Mouse (Mus musculus): Measurements from ENCODE around the gene Dennd4b.

Gene Dennd4b

DNA sequence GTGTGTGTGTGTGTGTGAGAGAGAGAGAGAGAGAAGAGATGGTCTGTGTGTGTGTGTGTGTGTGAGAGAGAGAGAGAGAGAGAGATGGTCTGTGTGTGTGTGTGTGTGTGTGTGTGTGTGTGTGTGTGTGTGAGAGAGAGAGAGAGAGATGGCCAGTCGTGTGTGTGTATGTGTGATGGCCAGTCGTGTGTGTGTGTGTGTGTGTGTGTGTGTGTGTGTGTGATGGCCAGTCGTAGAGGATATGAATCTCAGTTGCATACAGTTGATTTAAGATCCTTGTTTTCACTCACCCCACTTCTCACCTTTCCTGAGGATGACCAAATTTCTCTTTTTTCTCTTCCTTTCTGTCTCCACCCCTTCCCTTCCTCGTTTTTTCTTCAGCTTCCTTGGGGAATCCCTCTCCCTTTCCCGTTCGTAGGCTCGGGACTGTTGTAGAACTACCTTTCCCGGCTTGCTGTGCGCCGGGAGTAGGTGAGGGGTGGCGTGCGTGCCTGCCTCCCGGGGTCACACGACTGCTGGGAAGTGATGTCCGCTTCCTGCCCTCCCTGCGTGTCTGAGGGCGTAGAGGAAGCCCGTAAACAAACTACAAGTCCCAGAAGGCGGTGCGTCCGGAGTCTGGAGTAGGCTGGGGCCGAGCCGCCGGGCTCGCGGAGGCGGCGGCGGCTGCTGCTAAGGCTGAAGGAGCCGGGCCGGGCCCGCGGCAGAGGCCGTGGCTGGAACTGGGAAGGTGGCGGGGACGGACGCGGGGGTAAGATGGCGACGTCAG lies 11.1 kb upstream of the Dennd4b start, which contains the start of gene Crtc2:
Gene Crtc2, plus strand, starts transcription at position 511 of the 766 bp plus-strand sequence.
- peak; percentile 94 to 97 for DNase-seq

- DNase-seq = no peak
These were observed 10.4 kb upstream of the Dennd4b start for GRCm38 (mm10) chr3:90254419-90255193.

DNA sequence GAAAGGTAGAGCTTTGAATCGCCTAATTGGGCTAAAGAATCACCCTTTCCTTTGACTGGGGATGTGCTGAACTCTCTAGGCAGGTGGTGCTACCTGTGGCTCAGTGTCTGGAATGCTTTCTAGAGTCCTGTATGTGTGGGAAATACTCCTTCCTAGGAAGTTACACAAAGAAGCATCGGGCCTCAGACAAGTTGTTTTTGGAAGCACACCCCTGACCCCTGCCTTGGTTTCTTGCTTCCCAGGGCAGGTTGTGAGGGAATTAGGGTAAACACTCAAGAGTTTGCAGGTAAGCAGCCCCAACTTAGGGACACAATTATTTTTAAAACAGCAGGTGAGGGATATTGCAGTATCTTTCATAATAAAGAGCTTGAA lies 9.8 kb upstream of the Dennd4b start:
- no peak for DNase-seq

- DNase-seq = no peak
These were observed 9.1 kb upstream of the Dennd4b start for GRCm38 (mm10) chr3:90255784-90256353.

DNA sequence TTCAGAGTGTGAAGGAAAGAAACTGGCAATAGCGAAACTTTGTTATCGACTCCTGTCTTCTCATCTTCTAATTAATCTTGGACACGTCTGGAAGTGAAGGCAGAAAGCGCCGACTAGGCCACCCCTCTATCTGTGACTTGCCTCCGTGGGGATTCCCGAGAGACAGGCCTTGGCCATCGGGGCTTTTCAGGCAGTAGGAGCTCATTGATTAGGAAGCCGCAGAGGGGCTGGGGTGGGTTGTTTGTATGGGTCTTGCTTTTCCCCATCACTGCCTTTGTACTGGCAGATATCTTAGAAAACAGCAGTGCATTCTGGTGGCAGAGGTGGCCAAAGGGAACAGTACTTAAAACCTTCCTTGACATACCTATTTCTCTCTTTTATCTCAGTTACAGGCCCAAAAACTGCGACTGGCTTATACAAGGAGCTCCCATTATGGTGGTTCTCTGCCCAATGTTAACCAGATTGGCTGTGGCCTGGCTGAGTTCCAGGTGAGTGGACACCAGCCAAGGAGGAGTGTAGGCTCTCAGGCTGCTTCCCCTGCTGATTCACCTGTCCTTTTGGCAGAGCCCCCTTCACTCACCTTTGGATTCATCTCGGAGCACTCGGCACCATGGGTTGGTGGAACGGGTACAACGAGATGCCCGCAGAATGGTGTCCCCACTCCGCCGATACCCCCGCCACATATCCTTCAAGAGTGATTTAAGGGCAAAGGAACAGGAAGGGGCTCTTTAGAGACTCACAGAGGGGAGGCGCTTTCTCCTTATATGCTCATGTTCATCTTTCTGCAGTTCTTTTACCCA lies 8.1 kb upstream of the Dennd4b start:
- DNase-seq = no peak

DNA sequence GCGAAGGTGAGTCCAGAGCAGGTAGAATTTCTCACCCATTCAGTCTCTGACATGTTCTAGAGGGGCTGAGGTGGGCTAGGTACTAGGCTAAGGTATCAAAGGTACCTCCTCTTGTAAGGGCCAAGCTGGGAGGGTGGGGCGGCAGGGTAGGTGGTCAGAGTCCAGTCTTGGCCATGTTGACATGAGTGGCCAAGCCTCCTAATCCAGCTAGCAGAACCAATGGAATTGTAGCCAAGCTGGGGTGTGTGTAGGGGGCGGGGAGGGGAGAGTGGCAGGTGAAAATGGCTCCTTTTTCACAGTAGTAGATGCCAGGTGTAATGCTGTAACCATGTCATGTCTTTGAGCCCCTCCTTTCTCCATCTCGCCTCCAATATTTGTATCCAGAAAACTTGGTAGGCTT lies 6.5 kb upstream of the Dennd4b start:
- DNase-seq = no peak

- DNase-seq = no peak
These were observed 1.7 kb upstream of the Dennd4b start for GRCm38 (mm10) chr3:90263121-90263771.

DNA sequence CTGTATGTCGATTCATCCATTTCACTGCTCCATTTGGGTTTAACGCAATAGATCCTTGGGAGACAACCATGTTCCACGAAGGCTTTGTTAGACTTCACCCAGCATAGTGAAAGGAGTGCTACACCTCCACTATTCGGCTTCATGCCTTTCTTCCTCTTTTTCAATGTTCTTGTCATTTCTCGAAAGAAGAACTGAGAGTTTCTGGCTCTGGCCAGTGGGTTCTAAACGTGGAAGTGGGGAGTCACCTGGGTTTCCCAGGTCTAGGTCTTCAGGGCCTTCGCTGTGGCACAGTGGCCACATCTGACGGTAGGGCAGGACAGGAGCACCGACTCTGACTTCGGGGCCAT lies 325 bp upstream of the Dennd4b start:
- DNase-seq = no peak

DNA sequence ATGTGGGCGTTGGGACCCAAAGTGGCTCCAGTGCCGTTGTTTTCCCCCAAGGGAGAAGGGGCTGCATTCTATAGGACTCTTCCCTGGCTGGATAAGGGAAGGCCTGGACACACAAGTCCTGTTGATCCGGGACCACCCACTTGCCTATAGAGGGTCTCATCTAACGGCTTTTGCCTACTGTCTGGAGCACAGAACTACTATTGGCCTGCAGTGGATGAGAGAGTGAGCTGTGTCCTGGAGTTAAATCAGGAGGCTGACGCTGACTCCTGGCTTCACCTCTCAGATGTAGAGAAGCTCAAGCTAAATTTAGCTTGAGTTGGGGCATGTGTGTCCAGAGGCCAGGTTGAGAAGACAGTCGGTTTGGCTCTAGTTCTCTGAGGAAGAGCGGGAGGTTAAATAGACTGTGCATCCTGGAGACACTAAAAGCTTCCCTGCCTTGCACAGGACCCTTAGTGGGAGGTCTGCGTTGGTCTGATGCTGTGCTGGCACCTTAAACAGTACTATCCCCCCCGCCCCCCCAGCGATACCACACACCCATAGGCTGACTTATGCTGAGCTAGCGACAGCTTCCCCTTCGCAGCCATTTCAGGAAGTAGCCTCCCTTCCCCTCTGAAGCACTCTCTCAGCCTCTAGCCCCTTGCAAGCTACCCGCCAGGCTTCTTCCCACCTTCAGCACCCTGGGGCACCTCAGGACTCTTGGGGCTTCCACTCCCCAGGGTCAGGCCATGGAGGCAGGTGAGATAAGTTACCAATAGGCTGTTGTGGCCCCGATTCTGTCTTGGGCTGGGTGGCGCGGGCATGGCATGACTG lies 1.2 kb downstream of the Dennd4b start:
- DNase-seq = peak in 1 of 2 experiments; percentile 29

GRCm38 (mm10) chr3:90266901-90267775 lies 2.2 kb downstream of the Dennd4b start:
- DNase-seq = no peak

DNA sequence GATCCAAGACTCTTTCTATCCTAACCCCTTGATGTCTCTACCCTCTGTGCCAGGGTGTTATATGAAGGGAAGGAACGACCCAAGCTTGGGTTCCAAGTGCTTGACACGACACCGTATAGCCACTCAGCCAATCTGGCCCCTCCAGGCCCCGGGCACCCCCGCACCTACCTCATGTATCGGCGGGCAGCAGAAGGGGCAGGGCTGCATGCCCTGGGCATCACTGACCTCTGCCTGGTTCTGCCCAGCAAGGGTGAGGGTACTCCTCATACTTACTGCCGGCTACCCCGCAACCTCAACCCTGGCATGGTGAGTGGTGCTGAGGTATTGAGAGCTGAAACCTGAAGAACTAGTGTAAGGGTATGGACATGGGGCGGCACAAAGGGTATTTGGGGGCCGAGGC lies 3.2 kb downstream of the Dennd4b start:
- no peak for DNase-seq

DNA sequence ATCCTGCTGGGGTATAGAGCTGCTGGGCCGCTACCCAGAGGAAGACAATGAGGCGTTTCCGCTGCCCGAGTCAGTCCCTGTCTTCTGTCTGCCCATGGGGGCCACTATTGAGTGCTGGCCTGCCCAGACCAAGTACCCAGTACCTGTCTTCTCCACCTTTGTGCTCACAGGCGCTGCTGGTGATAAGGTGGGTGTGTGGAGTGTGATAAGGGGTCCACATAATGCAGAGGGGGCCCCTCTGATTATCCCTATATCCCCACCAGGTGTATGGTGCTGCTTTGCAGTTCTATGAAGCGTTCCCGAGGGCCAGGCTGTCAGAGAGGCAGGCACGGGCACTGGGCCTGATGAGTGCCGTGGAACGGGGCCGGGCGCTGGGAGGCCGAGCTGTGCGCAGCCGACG lies 4.0 kb downstream of the Dennd4b start:
- DNase-seq = no peak

- DNase-seq = no peak
These were observed 5.8 kb downstream of the Dennd4b start for GRCm38 (mm10) chr3:90270784-90271183.

DNA sequence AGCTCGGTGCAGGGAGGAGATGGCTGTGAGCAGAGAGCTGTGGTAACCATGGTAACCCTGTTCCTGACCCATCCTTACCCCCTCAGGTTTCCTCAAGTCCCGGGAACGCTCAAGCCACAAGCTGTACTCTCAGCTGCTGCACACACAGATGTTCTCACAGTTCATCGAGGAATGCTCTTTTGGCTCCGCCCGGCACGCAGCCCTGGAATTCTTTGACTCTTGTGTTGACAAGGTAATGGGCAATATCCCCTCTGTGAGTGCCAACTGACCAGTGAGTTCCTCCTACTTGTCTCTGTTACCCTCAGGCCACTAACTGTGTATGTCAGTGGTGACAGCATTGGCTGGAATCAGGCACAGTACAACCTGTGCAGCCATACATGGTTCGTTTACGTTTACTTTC lies 7.2 kb downstream of the Dennd4b start:
- no peak for DNase-seq

DNA sequence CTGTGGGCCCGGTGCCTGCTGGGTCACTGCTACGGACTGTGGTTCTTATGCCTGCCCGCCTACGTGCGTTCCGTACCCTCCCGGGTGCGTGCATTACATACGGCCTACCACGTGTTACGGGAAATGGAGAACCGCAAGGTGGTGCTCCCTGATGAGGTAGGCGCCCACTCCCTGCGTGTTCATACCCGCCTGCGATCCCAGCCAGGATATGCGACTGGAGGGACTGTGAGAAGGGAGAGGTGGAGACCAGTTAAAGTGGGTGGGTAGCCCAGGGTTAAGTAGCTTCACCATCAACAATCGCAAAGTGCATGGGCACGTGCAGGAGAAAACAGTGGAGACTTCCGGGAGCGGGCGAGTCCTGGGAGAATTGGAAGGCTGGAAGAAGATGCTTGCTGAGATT lies 8.9 kb downstream of the Dennd4b start:
- DNase-seq = no peak

DNA sequence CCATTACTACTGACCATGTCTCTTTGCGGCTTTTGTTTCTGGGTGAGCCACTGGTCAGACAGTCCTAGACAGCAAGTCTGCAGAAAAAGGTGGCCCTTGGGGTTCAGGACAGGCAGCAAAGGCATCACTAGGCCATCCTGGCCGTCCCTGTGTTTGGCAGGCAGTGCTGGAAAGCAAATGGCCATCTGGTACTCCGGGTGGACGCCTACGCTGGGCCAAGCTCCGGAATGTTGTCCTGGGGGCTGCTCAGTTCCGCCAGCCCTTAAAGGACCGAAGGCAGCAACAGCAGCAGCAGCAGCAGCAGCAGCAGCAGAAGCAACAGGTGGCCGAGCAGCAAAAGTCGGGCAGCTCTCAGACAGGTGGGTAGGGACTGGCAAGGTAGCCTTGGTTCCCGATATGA lies 10.3 kb downstream of the Dennd4b start:
- no peak for DNase-seq

- no peak for DNase-seq
These were observed 11.9 kb downstream of the Dennd4b start for GRCm38 (mm10) chr3:90276858-90277257.

DNA sequence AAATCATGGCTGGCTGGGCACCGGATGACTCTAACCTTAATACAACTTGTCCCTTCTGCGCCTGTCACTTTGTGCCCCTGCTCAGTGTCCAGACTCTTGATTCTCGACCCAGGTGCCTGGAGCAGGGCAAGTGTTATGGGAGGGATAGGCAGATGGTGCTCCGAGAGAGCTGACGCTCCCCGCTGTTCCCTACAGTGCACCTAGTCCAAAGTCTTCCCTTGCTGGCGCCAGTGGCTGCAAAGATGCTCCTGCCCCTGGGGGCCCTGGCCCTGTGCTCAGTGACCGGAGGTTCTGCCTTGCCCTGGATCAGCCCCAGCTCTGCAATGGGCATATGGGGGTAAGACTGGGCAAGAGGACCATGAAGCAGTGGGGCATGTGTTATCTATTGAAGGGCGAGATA lies 12.8 kb downstream of the Dennd4b start:
- DNase-seq = no peak

GRCm38 (mm10) chr3:90278211-90278610 lies 13.2 kb downstream of the Dennd4b start:
- no peak for DNase-seq

DNA sequence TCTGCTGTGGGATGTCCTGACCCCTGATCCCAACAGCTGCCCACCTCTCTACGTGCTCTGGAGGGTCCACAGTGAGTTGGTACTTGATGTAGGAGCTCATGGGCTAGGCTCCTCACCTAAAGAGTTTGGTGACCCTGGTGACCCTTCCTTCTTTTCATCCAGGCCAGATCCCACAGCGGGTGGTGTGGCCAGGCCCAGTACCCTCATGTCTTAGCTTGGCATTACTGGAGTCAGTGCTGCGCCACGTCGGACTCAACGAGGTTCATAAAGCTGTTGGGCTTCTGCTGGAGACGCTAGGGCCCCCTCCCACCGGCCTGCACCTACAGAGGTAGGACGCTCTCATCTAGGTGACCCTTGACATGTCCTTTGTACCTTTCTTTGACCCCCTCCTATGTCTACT lies 14.2 kb downstream of the Dennd4b start:
- DNase-seq = no peak

DNA sequence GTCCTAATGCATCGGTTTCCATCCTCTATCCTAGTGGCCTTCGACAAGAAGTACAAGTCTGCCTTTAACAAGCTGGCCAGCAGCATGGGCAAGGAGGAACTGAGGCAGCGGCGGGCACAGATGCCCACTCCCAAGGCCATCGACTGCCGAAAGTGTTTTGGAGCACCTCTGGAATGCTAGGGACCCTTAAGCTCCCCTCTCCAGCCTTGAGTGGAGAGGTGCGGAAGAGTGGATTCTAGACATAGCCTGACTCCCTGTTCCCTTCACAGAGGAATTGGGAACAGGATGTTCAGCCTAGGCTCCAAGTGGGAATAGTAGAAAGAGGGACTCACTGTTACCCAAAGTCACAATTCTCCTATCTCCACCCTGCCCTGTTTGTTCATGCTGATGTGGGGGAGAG lies 14.8 kb downstream of the Dennd4b start:
- no peak for DNase-seq

All from kidney, postnatal 4 days (tissue).